Comparison of ENCODE assay signal across 8 mouse cellular contexts in genomic region chr2:94264631-94265098, GRCm38 (mm10).
DNase-seq lines count a peak whose midpoint lies in the region; ATAC-seq and TF ChIP-seq lines count a peak whose summit lies in the region.

No protein-coding gene starts in this region.

- H3K4me2 ChIP-seq in forebrain, embryonic 12.5 days: peak overlapping the region; percentile 63
- H3K4me2 ChIP-seq in liver, embryonic 15.5 days: peak overlapping the region; percentile 29; the same call in 1 of the 2 replicates

- no peaks in the 10 kb centered on the region for H3K9me3 ChIP-seq in forebrain, embryonic 12.5 days
- no peaks in the 10 kb centered on the region for H3K9me3 ChIP-seq in liver, embryonic 15.5 days (replicated peaks)

- no peaks in the 10 kb centered on the region for H3K36me3 ChIP-seq in C2C12 (ENCODE audit: control insufficient read depth, insufficient read depth)
- H3K36me3 ChIP-seq in forebrain, embryonic 12.5 days (replicated peaks): 0 out of 2 replicates have a peak, but pooled peaks cover 5% of the 10 kb centered on the region
- no peaks in the 10 kb centered on the region for H3K36me3 ChIP-seq in liver, embryonic 15.5 days (replicated peaks)

- no peaks in the 10 kb centered on the region for H3K79me3 ChIP-seq in C2C12 (ENCODE audit: low read depth)

- DNase-seq in frontal cortex, postnatal 14 days (ENCODE audit: low spot score in 2 of 2): no peak
- DNase-seq in urinary bladder, adult 18-20 months (ENCODE audit: low spot score in 2 of 2): no peak
- DNase-seq in spleen, postnatal 36 days (ENCODE audit: low spot score in 2 of 2): no peak
- no peak for DNase-seq in ovary, postnatal 14 days (ENCODE audit: low spot score)

- H3K27ac ChIP-seq in forebrain, embryonic 12.5 days: peak overlapping the region; percentile 93
- no peak overlapping the region for H3K27ac ChIP-seq in liver, embryonic 15.5 days (replicated peaks)

- peak overlapping the region; percentile 52 for H3K9ac ChIP-seq in forebrain, embryonic 12.5 days
- no peak overlapping the region for H3K9ac ChIP-seq in liver, embryonic 15.5 days

- peaks cover 57% of the 10 kb centered on the region for H3K4me1 ChIP-seq in forebrain, embryonic 12.5 days
- 0 out of 2 replicates have a peak, but pooled peaks cover 4% of the 10 kb centered on the region for H3K4me1 ChIP-seq in liver, embryonic 15.5 days (replicated peaks)

- no peak for TF ChIP-seq CTCF in C2C12 (IDR thresholded peaks at IDR 0.05; ENCODE audit: control insufficient read depth, insufficient read depth, insufficient read length)

- H3K4me3 ChIP-seq in C2C12 (ENCODE audit: insufficient read depth, poor library complexity, severe bottlenecking): no peak overlapping the region
- peak overlapping the region; percentile 46 for H3K4me3 ChIP-seq in forebrain, embryonic 12.5 days (replicated peaks)
- no peak overlapping the region for H3K4me3 ChIP-seq in liver, embryonic 15.5 days (replicated peaks)

- peaks cover 4% of the 10 kb centered on the region for H3K27me3 ChIP-seq in C2C12 (ENCODE audit: control insufficient read depth, insufficient read depth, insufficient read length)
- no peaks in the 10 kb centered on the region for H3K27me3 ChIP-seq in forebrain, embryonic 12.5 days
- H3K27me3 ChIP-seq in liver, embryonic 15.5 days: peaks cover 60% of the 10 kb centered on the region

- peak overlapping the region; percentile 19 for H3ac ChIP-seq in C2C12 (ENCODE audit: control insufficient read depth, insufficient read length, low read depth)

- no peaks in the 10 kb centered on the region for H3K79me2 ChIP-seq in C2C12 (ENCODE audit: control insufficient read depth, insufficient read depth)

- 0% methylated on average over 12 of the region's 12 CpGs for WGBS in forebrain, embryonic 12.5 days
- WGBS in liver, embryonic 15.5 days (ENCODE audit: insufficient replicate concordance): 2% methylated on average over 12 of the region's 12 CpGs

- ATAC-seq in frontal cortex, adult (ENCODE audit: low TSS enrichment): peak; percentile 53
- peak; percentile 62 for ATAC-seq in forebrain, embryonic 12.5 days (ENCODE audit: low FRiP score)
- no peak for ATAC-seq in liver, embryonic 15.5 days (ENCODE audit: insufficient read depth)

TF ChIP-seq in C2C12, 6 proteins besides CTCF, POLR2A, EP300 and RAD21:
- TF ChIP-seq MAX (IDR thresholded peaks at IDR 0.05): no peak
- TF ChIP-seq MYOG (IDR thresholded peaks at IDR 0.05; ENCODE audit: control insufficient read depth, extremely low read depth, insufficient read length): no peak
- TF ChIP-seq USF1 (IDR thresholded peaks at IDR 0.05; ENCODE audit: low read depth): no peak
- no peak for TF ChIP-seq CEBPB (IDR thresholded peaks at IDR 0.05; ENCODE audit: low read depth)
- no peak for TF ChIP-seq FOSL1 (IDR thresholded peaks at IDR 0.05; ENCODE audit: insufficient read depth, low read length, poor library complexity, severe bottlenecking)
- no peak for TF ChIP-seq MYOD1 (IDR thresholded peaks at IDR 0.05; ENCODE audit: control insufficient read depth, insufficient read length, low read depth)
